Mouse (Mus musculus) G1E (cell line): ENCODE measurements at regions not wholly inside any gene's neighbourhood (a gene's known extent, or its start where the extent isn't known, plus 50 kb on each side); places are given as distances from the start of the nearest gene placed in this dataset.

Experiments used
- CTCF ChIP-seq: IDR thresholded peaks from 2 replicates; pipeline ENCODE4 v1.5.1; 2012; ENCODE audit warnings: low read depth, low read length, inconsistent platforms, mixed read lengths
- GATA1 ChIP-seq: IDR thresholded peaks from 2 replicates; pipeline ENCODE4 v1.6.1; 2012; ENCODE audit warnings: borderline replicate concordance, low read length, inconsistent platforms, mixed read lengths
- GATA2 ChIP-seq: IDR thresholded peaks from 2 replicates; pipeline ENCODE4 v1.6.1; 2012; ENCODE audit warnings: low read depth, low read length, inconsistent platforms, borderline replicate concordance
- POLR2AphosphoS5 ChIP-seq: IDR thresholded peaks from 2 replicates; pipeline ENCODE4 v1.6.1; 2012; ENCODE audit warnings: low read depth, low read length, inconsistent platforms; ENCODE audit not compliant: insufficient replicate concordance
- TAL1 ChIP-seq: conservative IDR thresholded peaks from 2 replicates; pipeline ENCODE4 v1.6.1; 2012; ENCODE audit warnings: low read depth, low read length, inconsistent platforms, mixed read lengths

DNA sequence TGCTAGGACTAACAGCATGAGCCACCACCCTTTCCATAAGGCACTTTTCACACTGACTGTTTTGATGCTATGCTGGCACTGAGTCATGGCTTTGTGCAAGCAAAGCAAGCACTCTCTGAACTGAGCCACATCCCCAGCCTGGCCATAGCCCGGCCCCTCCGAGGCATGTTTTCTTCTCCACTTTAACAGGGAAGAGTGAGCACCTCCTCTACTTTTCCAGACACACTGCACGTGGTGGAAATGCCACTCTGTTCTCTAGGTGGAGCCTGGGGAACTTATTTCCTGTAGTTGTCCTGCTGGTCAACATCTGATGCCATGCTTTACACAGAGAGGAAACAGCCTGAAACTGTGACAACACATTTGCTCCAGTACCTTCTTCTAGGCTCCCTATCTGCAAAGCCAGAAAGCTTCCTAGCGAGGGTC is 61.7 kb downstream of the Tex35 start:
- TF ChIP-seq CTCF (no peak), TAL1 (no peak), POLR2AphosphoS5 (no peak), GATA1 (no peak), GATA2 (no peak)
